Mouse (Mus musculus): ENCODE results near the gene Fbrsl1. TPM values are rescaled to one million over a fixed set of nuclear protein-coding genes. Genes with fewer than 3 reads are reported as not detected.
A peak's percentile ranks its signal among the peaks of the same experiment; 100 is the strongest.
"Not testable (repeated sequence)": the region's sequence is repeated elsewhere in the genome, so short reads cannot be mapped to it uniquely, and the experiment has no call there.

Fbrsl1 gene
- total RNA-seq, 2 experiments from 2014 or later = 80.9 to 90.8 TPM

DNA sequence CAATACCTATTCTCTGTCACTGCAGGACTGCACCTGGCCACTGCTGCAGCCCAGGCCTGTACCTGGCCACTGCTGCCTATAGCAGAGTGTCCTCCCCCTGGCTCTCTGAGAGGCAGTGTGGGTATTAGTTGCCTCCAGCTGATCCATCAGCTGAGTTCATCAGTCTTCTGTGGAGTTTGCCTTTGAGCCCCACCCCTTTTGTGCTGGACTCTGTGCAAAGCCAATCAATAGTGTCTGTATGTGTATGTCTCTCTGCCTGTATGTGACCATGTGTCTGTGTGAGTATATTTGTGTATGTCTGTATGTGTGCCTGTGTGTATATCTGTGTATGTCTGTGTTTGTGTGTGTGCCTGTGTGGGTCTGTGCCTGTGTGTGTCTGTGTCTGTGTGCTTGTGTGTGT, 7.0 kb upstream of the Fbrsl1 start:
- no peak for DNase-seq (ENCODE audit: low spot score in 2 of 2)

GRCm38 (mm10) chr5:110449294-110449693, 991 bp upstream of the Fbrsl1 start:
- no peak for DNase-seq (ENCODE audit: low spot score in 2 of 2)

DNA sequence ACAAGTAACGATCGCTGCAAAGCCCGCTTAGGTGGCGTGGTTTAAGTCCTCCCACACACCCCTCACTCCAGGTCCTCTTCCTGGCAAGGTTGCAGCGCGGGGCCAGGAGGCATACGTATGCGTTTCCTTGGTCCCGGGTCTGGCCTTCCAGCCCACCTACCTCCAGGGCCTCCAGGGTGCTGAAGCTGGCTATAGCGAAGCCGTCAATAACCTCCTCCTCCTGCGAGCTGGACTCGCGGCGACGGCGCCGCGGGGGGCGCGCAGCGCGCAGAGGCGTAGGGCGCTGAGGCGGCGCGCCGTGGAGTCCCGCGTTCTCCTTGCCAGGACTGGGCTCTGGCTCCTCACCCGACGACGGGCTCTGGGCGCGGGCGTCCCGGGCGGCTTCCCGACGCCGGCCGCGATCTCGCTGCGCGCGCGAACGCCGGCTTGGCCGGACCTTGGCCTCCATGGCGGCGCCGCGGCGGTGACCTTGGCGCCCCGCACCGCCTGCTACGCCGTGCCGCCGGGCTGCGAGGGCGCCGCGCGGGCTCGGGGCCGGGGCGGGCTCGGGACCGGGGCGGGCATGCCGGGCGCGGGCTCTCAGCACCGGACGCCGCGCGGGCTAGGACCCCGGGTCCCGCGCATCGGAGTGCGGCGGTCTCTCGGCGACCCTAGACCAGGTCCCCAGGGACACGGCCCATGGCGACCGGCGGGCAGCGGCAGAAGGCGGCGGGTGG, 425 bp downstream of the Fbrsl1 start:
- DNase-seq (ENCODE audit: low spot score in 2 of 2) = no peak

- DNase-seq (ENCODE audit: low spot score in 2 of 2) = no peak
Observed at GRCm38 (mm10) chr5:110444509-110444908, 3.8 kb downstream of the Fbrsl1 start.

- no peak for DNase-seq (ENCODE audit: low spot score in 2 of 2)
Observed at GRCm38 (mm10) chr5:110442966-110443590, 5.2 kb downstream of the Fbrsl1 start.

DNA sequence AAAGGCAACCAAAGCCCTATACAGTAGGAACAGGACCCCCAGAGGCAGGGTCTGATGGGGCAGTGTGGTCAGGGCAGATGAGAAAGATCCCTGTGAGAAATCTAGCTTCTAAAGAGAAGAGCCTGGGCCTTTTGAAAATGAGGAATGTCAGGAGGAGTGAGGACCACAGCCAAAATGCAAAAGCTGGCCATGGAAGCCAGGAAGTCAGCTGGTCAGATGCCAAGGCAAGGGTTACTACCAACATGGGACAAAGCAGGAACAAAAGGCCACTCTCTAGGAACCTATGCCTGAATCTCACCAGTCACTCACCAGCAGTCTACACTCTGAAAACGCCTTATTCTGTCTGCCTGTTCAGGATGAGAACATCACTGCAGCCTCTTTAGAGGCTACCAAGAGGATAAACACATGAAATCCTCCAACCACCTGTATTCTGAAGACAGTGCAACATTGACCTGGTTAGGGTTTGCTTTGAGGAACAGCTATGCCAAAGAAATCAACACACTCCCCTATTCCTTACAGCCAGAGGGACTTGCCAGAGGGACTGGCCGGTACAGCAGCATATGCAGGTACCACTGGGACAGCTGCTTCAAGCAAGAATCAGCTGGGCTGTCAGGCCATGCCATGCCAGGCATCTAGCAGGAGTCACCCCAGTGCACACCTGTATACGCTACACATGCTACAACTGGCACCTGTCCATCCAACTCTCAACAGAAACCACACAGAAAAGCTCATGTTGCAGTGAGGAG, 8.6 kb downstream of the Fbrsl1 start:
- DNase-seq (ENCODE audit: low spot score in 2 of 2) = no peak

- DNase-seq (ENCODE audit: low spot score in 2 of 2) = no peak
Observed at GRCm38 (mm10) chr5:110438591-110438990, 9.7 kb downstream of the Fbrsl1 start.

GRCm38 (mm10) chr5:110437632-110438261, 10.6 kb downstream of the Fbrsl1 start:
- DNase-seq (ENCODE audit: low spot score in 2 of 2) = no peak

DNA sequence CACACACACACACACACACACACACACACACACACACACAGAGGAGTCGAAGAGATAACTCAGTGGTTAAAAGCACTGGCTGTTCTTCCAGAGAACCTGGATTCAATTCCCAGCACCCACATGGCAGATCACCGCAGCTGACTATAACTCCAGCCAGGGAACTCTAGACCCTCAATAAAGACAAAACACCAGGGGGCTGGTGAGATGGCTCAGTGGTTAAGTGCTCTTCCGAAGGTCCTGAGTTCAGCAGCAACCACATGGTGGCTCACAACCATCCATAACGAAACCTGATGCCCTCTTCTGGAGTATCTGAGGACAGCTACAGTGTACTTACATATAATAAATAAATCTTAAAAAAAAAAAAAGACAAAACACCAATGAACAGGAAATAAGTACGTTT, 12.1 kb downstream of the Fbrsl1 start:
- not testable (repeated sequence) for DNase-seq (ENCODE audit: low spot score in 2 of 2)

DNA sequence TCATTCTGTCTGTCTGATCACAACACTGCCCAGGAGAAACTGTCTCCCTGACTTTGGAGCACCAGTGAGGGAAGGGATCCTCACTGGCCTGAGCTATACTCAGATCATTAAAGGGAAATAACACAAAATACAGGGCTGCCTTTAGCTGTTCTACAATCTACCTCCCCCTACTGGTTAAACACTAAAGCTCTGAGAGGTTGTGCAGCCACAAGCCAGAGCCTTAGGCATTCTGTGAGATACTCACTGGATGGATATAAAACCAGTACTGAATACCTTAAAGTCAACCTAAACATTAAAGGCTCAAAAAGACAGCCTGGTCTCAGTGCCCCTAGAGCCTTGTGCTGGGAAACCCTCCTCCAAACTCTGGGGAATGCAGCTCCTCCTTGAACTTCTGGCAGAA, 13.5 kb downstream of the Fbrsl1 start:
- no peak for DNase-seq (ENCODE audit: low spot score in 2 of 2)

- DNase-seq (ENCODE audit: low spot score in 2 of 2) = peak; percentile 62 to 70
Observed at GRCm38 (mm10) chr5:110429045-110429444, 19.3 kb downstream of the Fbrsl1 start.

DNA sequence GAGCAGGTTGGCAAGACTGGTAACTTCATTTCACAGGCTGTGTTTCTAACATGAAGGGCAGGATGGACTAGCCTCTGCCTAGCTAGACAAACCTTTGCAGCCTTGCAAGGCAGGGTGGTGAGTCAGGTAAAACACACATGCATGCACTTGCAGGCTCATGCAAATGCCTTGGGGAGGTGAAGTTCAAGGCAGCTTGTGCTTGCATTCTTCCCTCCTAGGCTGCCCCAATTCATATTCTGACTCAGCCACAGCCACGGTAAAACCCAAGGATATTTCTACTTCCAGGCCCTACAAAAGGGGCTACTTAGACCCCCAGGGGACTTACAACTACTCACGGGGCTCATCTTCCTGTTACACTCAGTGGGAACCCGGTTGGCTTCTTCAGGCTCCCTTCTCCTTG, 20.0 kb downstream of the Fbrsl1 start:
- no peak for DNase-seq (ENCODE audit: low spot score in 2 of 2)

DNA sequence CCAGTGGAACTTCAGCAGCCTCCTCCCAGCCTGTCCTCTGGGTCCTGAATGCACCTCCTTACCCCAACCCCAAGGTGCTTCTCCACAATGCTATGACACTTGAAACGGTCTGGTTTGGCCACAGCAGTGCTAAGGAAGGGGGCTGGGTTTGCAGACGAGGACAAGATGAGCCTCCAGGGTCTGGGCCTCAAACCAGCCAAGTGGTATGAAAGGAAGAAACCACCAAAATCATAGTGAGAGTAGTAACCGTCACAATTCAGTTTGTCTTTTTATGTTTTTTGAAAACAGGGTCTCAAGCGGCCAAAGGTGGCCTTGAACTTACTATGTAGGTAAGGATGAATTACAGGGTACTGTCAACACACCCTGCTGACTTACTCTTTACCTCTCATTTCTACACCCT, 23.1 kb downstream of the Fbrsl1 start:
- no peak for DNase-seq (ENCODE audit: low spot score in 2 of 2)

DNA sequence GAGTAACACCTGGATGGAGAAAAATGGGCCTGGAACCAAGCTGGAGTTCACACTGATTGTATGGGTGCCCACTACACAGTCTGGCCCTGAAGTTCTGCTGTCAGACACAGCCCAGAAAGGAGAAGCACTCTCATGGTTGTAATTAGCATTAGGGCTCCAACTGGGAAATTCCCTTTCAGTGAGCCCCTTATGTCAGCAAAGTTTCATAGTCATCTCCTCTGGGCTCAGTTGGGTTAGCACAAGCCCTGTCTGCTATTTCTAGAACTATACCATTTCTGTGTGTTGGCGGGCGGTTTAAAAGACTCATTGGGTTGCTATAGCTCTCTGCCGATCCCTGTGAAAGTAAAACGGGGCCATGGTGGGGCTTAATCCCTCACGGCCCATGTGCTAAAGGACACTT, 24.1 kb downstream of the Fbrsl1 start:
- no peak for DNase-seq (ENCODE audit: low spot score in 2 of 2)

DNA sequence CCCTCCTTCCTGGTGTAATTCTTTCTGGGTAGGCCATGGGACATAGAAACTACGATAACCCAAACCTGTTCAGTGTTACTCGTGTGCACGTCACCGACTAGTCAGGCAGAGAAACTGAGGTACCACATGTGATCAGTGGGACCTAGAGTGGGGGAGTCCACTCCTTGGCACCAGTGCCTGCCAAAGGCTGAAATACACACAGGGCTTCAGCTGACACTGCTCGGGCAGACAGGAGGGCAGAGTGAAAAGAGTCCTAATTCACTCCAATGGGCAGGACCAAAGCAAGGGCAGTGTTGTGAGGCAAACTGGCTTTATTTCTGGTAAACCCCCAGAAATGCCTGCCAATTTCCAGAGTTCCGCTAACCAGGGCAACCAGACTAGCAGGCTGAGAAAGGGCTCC, 26.9 kb downstream of the Fbrsl1 start:
- DNase-seq (ENCODE audit: low spot score in 2 of 2) = peak; percentile 23 to 44

DNA sequence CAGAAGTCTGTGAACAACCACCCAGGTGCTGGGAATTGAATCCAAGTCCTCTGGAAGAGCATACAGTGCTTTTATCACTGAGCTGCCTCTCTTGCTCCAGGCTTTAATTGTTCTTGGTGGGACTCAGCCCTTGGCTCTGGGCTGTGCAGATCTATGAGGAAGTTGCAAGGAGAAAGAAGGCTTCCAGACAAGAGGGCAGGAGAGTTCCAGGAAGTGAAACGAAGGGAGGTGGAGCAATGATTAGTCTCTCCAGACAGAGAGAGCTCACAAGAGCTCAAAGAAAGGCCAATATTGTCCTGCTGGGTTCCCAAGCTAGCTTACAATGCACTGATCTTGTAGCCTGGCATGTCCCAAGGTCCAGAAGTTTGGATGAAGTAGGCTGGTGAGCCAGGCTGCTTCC, 27.4 kb downstream of the Fbrsl1 start:
- DNase-seq (ENCODE audit: low spot score in 2 of 2) = no peak

GRCm38 (mm10) chr5:110420201-110420600, 28.1 kb downstream of the Fbrsl1 start:
- DNase-seq (ENCODE audit: low spot score in 2 of 2) = no peak

GRCm38 (mm10) chr5:110418523-110418911, 29.8 kb downstream of the Fbrsl1 start:
- no peak for DNase-seq (ENCODE audit: low spot score in 2 of 2)

- no peak for DNase-seq (ENCODE audit: low spot score in 2 of 2)
Observed at GRCm38 (mm10) chr5:110417756-110418522, 30.4 kb downstream of the Fbrsl1 start.

GRCm38 (mm10) chr5:110416825-110417401, 31.4 kb downstream of the Fbrsl1 start:
- peak; percentile 61 to 83 for DNase-seq (ENCODE audit: low spot score in 2 of 2)

Data from layer of hippocampus, postnatal 14 days (tissue).